Mouse (Mus musculus) midbrain, embryonic 16.5 days (tissue): ENCODE results near the gene Fbp1. TPM values are rescaled to one million over a fixed set of nuclear protein-coding genes. Genes with fewer than 3 reads are reported as not detected.

Source experiments
- ATAC-seq: fragments of 200-750 bp; cut with Nextera tagmentation; 2 replicates; pipeline ENCODE4 v1.8.0; 2017; ENCODE audit warnings: moderate TSS enrichment
- H3K27ac ChIP-seq: fragments of 300-500 bp; sonication (generic); 2 replicates; pipeline ENCODE4 v1.5.1; 2014; ENCODE audit warnings: mild to moderate bottlenecking, low read length, mixed read lengths
- H3K27me3 ChIP-seq: fragments of 300-500 bp; sonication (generic); 2 replicates; pipeline ENCODE4 v1.6.1; 2014; ENCODE audit warnings: low read depth, low read length, mixed read lengths; ENCODE audit not compliant: control insufficient read depth, insufficient read depth
- H3K36me3 ChIP-seq: fragments of 300-500 bp; sonication (generic); 2 replicates; pipeline ENCODE4 v1.6.1; 2014; ENCODE audit warnings: mild to moderate bottlenecking, low read length, moderate library complexity, mixed read lengths; ENCODE audit not compliant: control insufficient read depth, insufficient read depth
- H3K4me1 ChIP-seq: fragments of 300-500 bp; sonication (generic); 2 replicates; pipeline ENCODE4 v1.6.1; 2014; ENCODE audit warnings: mild to moderate bottlenecking, low read length, mixed read lengths; ENCODE audit not compliant: control insufficient read depth, insufficient read depth
- H3K4me2 ChIP-seq: fragments of 300-500 bp; sonication (generic); 2 replicates; pipeline ENCODE4 v1.6.1; 2014; ENCODE audit warnings: mild to moderate bottlenecking, low read length, mixed read lengths
- H3K4me3 ChIP-seq: fragments of 300-500 bp; sonication (generic); 2 replicates; pipeline ENCODE4 v1.5.1; 2014; ENCODE audit warnings: low read depth, mild to moderate bottlenecking, low read length, moderate library complexity, mixed read lengths
- H3K9ac ChIP-seq: fragments of 300-500 bp; sonication (generic); 2 replicates; pipeline ENCODE4 v1.6.1; 2014; ENCODE audit warnings: low read depth, low read length, mixed read lengths
- H3K9me3 ChIP-seq: fragments of 300-500 bp; sonication (generic); replicated peaks from 2 replicates; pipeline ENCODE4 v1.6.1; 2014; ENCODE audit warnings: mild to moderate bottlenecking, low read length, mixed read lengths; ENCODE audit not compliant: control insufficient read depth, poor library complexity, severe bottlenecking
- WGBS: fragments of 180-500 bp; shearing (Covaris S2); extraction: QIAGEN DNeasy Blood & Tissue Kit; methylation state at CpG from one replicate; pipeline ENCODE4 v1.1.7; 2014; 5-methylcytosine and 5-hydroxymethylcytosine counted together
- polyA plus RNA-seq: library from polyadenylated mRNA; unstranded; fragments of >200 nt; fragmentation: Nextera tagmentation; extraction: Ambion mirVana; gene quantifications from 2 replicates; pipeline ENCODE4 v1.2.1, GENCODE M21; 2015

Fbp1 gene
- polyA plus RNA-seq, 1 experiment from 2014 or later: not detected

GRCm38 (mm10) chr13:62877247-62877646, 10.8 kb downstream of the Fbp1 start:
- H3K27ac ChIP-seq: no peak overlapping the region
- ATAC-seq: no peak
- WGBS: 16% methylated on average over 5 of the region's 5 CpGs
- H3K9me3 ChIP-seq: no peaks in the 10 kb centered on the region
- H3K36me3 ChIP-seq: no peaks in the 10 kb centered on the region
- no peak overlapping the region for H3K4me3 ChIP-seq
- H3K4me1 ChIP-seq: no peaks in the 10 kb centered on the region
- no peaks in the 10 kb centered on the region for H3K27me3 ChIP-seq
- no peak overlapping the region for H3K4me2 ChIP-seq
- H3K9ac ChIP-seq: no peak overlapping the region

DNA sequence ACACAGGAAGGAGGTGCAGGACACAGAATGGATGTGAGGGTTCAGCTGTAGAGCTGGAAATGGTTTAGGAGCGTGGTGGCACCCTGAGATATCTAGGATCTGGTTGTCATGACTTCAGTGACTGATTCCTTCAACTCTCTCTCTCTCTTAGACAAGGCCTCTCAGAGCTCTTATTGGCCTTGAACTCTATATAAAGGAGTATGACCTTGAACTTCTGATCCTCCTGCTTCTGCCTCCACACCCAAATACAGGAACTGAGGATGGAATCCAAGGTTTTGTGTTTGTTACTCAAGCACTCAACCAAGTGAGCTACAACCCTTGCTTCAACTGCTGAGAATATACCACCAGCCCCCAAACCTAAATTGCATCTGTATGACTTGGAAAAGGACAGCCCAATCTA, 12.0 kb downstream of the Fbp1 start:
- H3K9me3 ChIP-seq: no peaks in the 10 kb centered on the region
- no peak for ATAC-seq
- no peaks in the 10 kb centered on the region for H3K4me1 ChIP-seq
- no peak overlapping the region for H3K9ac ChIP-seq
- 82% methylated on average over 1 of the region's 1 CpGs for WGBS
- no peak overlapping the region for H3K4me3 ChIP-seq
- H3K36me3 ChIP-seq: no peaks in the 10 kb centered on the region
- H3K27ac ChIP-seq: no peak overlapping the region
- H3K27me3 ChIP-seq: no peaks in the 10 kb centered on the region
- no peak overlapping the region for H3K4me2 ChIP-seq

GRCm38 (mm10) chr13:62872252-62872651, 15.8 kb downstream of the Fbp1 start:
- Histone ChIP-seq H3K4me3 (no peak overlapping the region), H3K9me3 (no peaks in the 10 kb centered on the region), H3K27ac (no peak overlapping the region), H3K4me2 (no peak overlapping the region), H3K9ac (no peak overlapping the region), H3K4me1 (no peaks in the 10 kb centered on the region), H3K27me3 (no peaks in the 10 kb centered on the region), H3K36me3 (no peaks in the 10 kb centered on the region)
- 70% methylated on average over 3 of the region's 3 CpGs for WGBS
- ATAC-seq: no peak

DNA sequence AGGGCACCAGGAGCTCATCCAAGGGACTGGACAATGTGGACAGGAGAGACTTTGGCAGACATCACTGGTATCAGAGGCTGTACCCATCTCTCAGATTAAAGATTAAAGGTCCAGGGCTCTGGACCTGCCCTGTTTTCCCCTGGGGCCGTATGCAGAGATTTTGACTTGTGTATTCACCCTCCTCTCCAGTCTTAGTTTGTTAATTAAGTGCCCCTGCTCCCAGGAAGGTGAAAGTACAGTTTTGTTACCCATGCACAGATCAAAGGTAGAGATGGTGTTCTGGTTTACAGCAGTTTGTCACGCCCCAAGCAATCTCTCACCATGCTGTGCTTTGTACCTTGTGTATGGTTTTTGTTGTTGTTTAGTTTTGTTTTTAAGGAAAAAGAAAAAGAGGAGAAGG, 17.5 kb downstream of the Fbp1 start:
- WGBS: 90% methylated on average over 2 of the region's 2 CpGs
- Histone ChIP-seq H3K36me3 (no peaks in the 10 kb centered on the region), H3K9me3 (no peaks in the 10 kb centered on the region), H3K9ac (no peak overlapping the region), H3K27me3 (no peaks in the 10 kb centered on the region), H3K4me3 (no peak overlapping the region), H3K27ac (no peak overlapping the region), H3K4me1 (no peaks in the 10 kb centered on the region), H3K4me2 (no peak overlapping the region)
- no peak for ATAC-seq

- Histone ChIP-seq H3K4me3 (no peak overlapping the region), H3K4me2 (no peak overlapping the region), H3K27ac (no peak overlapping the region), H3K9ac (no peak overlapping the region), H3K4me1 (no peaks in the 10 kb centered on the region), H3K36me3 (no peaks in the 10 kb centered on the region), H3K27me3 (no peaks in the 10 kb centered on the region), H3K9me3 (no peaks in the 10 kb centered on the region)
- WGBS: 71% methylated on average over 4 of the region's 4 CpGs
- 0 out of 2 replicates have a peak, but pooled peaks have one; percentile 36 for ATAC-seq
Observed at GRCm38 (mm10) chr13:62866817-62867216, 21.3 kb downstream of the Fbp1 start.

- Histone ChIP-seq H3K27ac (no peak overlapping the region), H3K9ac (no peak overlapping the region)
- 70% methylated on average over 11 of the region's 11 CpGs for WGBS
Observed at GRCm38 (mm10) chr13:62865651-62866315, 22.3 kb downstream of the Fbp1 start.

GRCm38 (mm10) chr13:62863771-62864170, 24.3 kb downstream of the Fbp1 start:
- Histone ChIP-seq H3K9me3 (no peaks in the 10 kb centered on the region), H3K27me3 (no peaks in the 10 kb centered on the region), H3K4me3 (no peak overlapping the region), H3K4me2 (no peak overlapping the region), H3K36me3 (no peaks in the 10 kb centered on the region), H3K27ac (no peak overlapping the region), H3K4me1 (no peaks in the 10 kb centered on the region), H3K9ac (no peak overlapping the region)
- 72% methylated on average over 6 of the region's 6 CpGs for WGBS
- no peak for ATAC-seq

More at GRCm38 (mm10) chr13:62865651-62866315, 22.3 kb downstream of the Fbp1 start:
- Histone ChIP-seq H3K4me2 (no peak overlapping the region), H3K9me3 (no peaks in the 10 kb centered on the region), H3K27me3 (no peaks in the 10 kb centered on the region), H3K4me3 (no peak overlapping the region), H3K4me1 (no peaks in the 10 kb centered on the region), H3K36me3 (no peaks in the 10 kb centered on the region)
- ATAC-seq: no peak

GRCm38 (mm10) chr13:62862875-62863274, 25.2 kb downstream of the Fbp1 start:
- 89% methylated on average over 3 of the region's 3 CpGs for WGBS

GRCm38 (mm10) chr13:62860068-62860467, 28.0 kb downstream of the Fbp1 start:
- H3K4me2 ChIP-seq: no peak overlapping the region
- 86% methylated on average over 4 of the region's 4 CpGs for WGBS
- no peak overlapping the region for H3K27ac ChIP-seq

More at GRCm38 (mm10) chr13:62862875-62863274, 25.2 kb downstream of the Fbp1 start:
- Histone ChIP-seq H3K4me3 (no peak overlapping the region), H3K36me3 (no peaks in the 10 kb centered on the region), H3K9me3 (no peaks in the 10 kb centered on the region), H3K4me1 (no peaks in the 10 kb centered on the region), H3K9ac (no peak overlapping the region), H3K27ac (no peak overlapping the region), H3K27me3 (no peaks in the 10 kb centered on the region), H3K4me2 (no peak overlapping the region)
- no peak for ATAC-seq

More at GRCm38 (mm10) chr13:62860068-62860467, 28.0 kb downstream of the Fbp1 start:
- Histone ChIP-seq H3K9ac (no peak overlapping the region), H3K36me3 (no peaks in the 10 kb centered on the region), H3K4me3 (no peak overlapping the region), H3K9me3 (no peaks in the 10 kb centered on the region), H3K4me1 (no peaks in the 10 kb centered on the region), H3K27me3 (no peaks in the 10 kb centered on the region)
- ATAC-seq: no peak
